Mouse (Mus musculus) neutrophil, adult 5-6 weeks (primary cell): Measurements from ENCODE around the gene Slc11a1. TPM values are rescaled to one million over a fixed set of nuclear protein-coding genes. Genes with fewer than 3 reads are reported as not detected.

Experiments used
- ATAC-seq: fragments of 151-379, 151-347 bp; 2 replicates; pipeline ENCODE4 v1.8.0; 2017; ENCODE audit warnings: mild to moderate bottlenecking, moderate TSS enrichment; ENCODE audit not compliant: insufficient number of reproducible peaks, poor library complexity, low FRiP score, severe bottlenecking; ENCODE audit errors: extremely low read depth
- total RNA-seq: library from RNA; stranded (forward); fragments of 200-1000 nt; gene quantifications from 2 replicates; pipeline ENCODE4 v1.2.3, GENCODE M21; 2017

Slc11a1 gene
- total RNA-seq, 1 experiment from 2014 or later, result 164 TPM

DNA sequence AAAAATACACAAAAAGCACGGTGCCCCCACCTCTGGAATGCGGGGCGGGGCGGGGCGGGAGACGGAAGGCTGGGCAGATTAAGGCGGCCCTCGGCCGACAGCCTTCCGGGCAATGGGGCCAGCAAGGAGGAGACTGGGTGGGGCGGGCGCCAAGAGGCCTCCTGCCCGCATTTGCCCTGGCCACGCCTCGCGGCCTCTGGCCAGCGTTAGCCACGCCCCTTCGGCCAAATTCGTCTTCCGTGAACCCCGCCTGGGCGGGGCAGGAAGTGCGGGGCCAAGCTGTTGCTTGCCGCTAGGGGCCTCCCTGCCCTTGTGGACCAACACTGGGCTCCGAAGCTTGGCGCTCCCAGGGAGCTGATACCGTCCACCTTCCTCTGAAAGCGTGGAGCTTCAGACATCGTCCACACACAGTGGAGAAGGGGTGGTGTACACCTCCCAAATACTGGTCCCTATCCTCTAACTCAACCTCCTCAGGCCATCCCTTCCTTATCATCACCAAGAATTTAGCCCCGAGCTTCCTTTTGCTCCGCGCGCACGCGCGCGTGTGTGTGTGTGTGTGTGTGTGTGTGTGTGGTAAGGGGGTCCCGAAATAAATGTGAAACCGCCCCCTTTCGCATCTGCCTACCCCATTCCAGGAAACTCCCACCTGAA, 22.4 kb downstream of the Slc11a1 start:
- ATAC-seq, result peak; percentile 81

GRCm38 (mm10) chr1:74397919-74398451, 23.0 kb downstream of the Slc11a1 start:
- peak; percentile 49 for ATAC-seq

GRCm38 (mm10) chr1:74400531-74400930, 25.5 kb downstream of the Slc11a1 start:
- ATAC-seq, result no peak

GRCm38 (mm10) chr1:74401015-74401702, 26.2 kb downstream of the Slc11a1 start:
- no peak for ATAC-seq

GRCm38 (mm10) chr1:74404206-74404605, 29.2 kb downstream of the Slc11a1 start:
- no peak for ATAC-seq

- no peak for ATAC-seq
Observed at GRCm38 (mm10) chr1:74408589-74409504, 33.9 kb downstream of the Slc11a1 start, which contains the start of gene Vil1. TSS of gene Vil1 (plus strand) at chr1:74409376.

DNA sequence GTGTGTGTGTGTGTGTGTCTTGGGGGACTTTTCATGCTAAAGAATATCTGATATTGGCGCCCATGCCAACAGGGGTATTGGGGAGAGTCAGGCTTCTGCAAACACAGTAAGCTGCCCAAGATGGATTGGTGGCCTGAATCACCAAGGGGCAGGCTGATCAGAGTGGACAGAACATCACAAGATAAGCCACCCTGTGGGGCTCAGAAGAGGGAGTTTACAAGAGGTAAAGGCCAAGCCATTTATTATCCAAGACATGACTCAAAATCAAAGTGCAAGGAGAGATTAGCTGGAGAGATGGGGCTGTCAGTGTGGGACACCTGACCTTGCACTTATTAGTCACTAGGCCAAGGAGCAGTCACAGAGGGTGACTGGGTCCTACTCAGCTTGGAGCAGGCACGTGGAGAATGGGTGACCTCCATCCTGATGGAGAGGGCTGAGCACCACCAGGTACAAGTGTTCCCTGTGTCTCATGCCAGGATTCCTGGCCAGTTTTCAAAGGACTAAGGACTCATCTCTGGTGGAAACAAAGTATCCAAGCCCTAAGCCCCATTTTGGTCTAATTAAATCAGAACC, 36.8 kb downstream of the Slc11a1 start:
- ATAC-seq, result no peak

- no peak for ATAC-seq
Observed at GRCm38 (mm10) chr1:74412711-74413110, 37.7 kb downstream of the Slc11a1 start.

DNA sequence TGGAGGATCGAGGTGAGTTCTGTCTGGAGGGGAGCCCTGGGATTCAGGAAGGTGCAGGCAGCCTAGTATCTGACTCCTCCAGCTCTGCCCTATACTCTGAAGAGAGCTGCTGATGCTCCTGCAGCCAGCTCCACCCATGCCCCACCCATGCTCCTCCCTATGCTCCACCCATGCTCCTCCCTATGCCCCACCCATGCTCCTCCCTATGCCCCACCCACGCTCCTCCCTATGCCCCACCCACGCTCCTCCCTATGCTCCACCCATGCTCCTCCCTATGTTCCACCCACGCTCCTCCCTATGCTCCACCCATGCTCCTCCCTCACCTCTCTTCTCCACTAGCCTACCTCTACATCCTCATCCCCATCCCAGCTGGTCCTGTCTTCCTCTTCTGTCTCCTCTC, 40.1 kb downstream of the Slc11a1 start:
- ATAC-seq, result peak; percentile 17; the same call in 1 of the 2 replicates

DNA sequence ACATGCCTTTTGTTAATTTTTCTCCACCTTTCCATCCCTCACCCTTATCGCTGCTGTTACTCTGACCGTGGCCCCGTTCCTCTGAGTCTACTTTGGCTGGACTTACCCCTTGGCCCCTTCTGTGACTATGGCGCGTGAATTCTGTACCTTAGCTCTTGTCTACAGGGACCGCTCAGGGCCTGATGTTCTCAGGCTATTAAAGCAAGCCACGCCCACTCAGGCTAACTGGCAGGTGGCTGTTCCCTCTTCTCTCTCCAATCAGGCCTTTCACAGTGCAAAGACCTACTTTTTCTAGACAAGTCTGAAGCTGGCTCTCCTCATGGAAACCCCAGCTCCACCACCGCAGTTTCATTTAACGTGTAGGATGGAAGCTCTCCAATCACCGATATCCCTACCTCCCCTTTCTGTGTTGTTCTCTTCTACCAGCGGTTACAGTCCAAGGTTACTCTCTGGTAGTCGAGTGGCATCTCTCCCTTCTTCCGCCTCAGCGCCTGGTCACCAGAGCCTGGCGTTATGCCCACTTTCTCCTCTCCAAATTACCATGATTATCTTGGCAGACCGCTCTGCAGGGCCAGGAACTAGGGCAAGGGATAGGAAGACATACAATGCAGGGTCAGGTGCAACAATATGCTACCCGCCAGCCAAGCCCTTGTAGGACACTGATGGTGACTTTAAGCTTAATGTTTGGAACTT, 43.9 kb downstream of the Slc11a1 start:
- ATAC-seq, result no peak

GRCm38 (mm10) chr1:74419440-74419794, 44.4 kb downstream of the Slc11a1 start:
- no peak for ATAC-seq

GRCm38 (mm10) chr1:74423147-74423546, 48.2 kb downstream of the Slc11a1 start:
- no peak for ATAC-seq

DNA sequence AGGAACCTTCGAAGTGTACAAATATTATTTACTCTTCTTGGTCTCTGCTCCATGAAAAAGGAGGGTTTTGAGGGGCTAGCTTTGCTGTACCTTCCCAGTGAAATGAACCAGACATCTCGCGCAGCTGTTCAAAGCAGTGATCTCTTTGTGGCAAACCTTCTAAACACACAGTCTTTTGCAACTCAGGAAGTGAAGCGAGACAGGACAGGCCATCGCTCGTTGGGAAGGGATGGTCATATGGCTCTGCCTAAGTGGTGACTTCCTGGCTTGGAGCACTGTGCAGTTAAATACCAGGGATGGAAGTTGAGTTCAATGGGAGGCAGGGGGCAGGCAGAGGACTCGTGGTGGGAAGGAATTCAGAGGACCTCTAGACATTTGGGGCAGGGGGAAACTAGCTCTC, 50.9 kb downstream of the Slc11a1 start:
- ATAC-seq, result no peak

DNA sequence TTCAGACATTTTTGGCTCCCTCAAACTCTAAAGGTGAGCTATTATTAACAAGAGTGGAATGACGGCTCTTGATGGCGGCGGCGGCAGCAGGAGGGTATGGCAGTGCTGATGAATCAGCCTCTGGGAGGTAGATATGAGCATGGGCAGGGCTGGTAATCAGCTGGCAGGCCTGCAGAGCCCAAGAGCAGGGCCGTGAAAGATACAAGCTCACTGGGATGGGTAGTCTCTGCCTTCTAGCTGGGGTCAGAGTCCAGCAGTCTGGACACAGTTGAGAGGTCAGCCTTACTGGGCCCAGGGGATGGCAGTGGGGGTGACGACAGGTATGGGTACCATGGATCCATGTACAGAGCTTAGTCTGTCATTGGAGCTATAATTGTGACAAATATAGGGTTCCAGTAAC, 58.2 kb downstream of the Slc11a1 start:
- no peak for ATAC-seq

DNA sequence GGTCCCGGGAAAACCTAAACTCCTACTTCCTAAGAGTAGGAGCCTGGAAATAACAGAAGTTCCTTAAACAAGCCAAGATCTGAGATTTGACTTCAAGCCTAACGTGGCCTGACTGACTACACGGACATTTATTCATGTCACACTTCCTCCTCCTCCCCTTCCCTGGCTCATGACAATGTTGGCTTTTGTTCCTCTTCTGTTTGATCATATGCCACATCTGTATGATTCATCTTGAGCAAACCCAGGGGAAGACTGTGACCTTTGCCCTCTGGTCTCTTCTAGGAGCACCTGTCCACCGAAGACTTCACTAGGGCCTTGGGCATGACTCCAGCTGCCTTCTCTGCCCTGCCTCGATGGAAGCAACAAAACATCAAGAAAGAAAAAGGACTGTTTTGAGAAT, 59.6 kb downstream of the Slc11a1 start:
- 0 out of 2 replicates have a peak, but pooled peaks have one; percentile 11 for ATAC-seq

GRCm38 (mm10) chr1:74435563-74435962, 60.6 kb downstream of the Slc11a1 start:
- ATAC-seq, result peak; percentile 75
